Mouse (Mus musculus): ENCODE results near the gene Ier3.
"Not testable (repeated sequence)": the region's sequence is repeated elsewhere in the genome, so short reads cannot be mapped to it uniquely, and the experiment has no call there.

Ier3 gene

GRCm38 (mm10) chr17:35836178-35836965 lies 14.9 kb downstream of the Ier3 start:
- DNase-seq (ENCODE audit: low spot score in 2 of 2), result peak in 1 of 2 experiments; percentile 95

- DNase-seq (ENCODE audit: low spot score in 2 of 2), result peak in 1 of 2 experiments; percentile 84
Observed at GRCm38 (mm10) chr17:35836991-35837422, 15.5 kb downstream of the Ier3 start.

- DNase-seq (ENCODE audit: low spot score in 2 of 2), result peak in 1 of 2 experiments; percentile 41
Observed at GRCm38 (mm10) chr17:35837487-35837886, 16.0 kb downstream of the Ier3 start.

- peak; percentile 91 to 97 for DNase-seq (ENCODE audit: low spot score in 2 of 2)
Observed at GRCm38 (mm10) chr17:35838122-35838544, 16.6 kb downstream of the Ier3 start, which contains the start of gene Tubb5. TSS of gene Tubb5 (minus strand) at chr17:35838306.

GRCm38 (mm10) chr17:35838570-35838969 lies 17.1 kb downstream of the Ier3 start:
- DNase-seq (ENCODE audit: low spot score in 2 of 2), result no peak

- not testable (repeated sequence) for DNase-seq (ENCODE audit: low spot score in 2 of 2)
Observed at GRCm38 (mm10) chr17:35839002-35839401, 17.5 kb downstream of the Ier3 start.

GRCm38 (mm10) chr17:35840561-35840960 lies 19.1 kb downstream of the Ier3 start:
- no peak for DNase-seq (ENCODE audit: low spot score in 2 of 2)

GRCm38 (mm10) chr17:35841076-35841950 lies 19.8 kb downstream of the Ier3 start, which contains the start of gene Mdc1:
TSS of gene Mdc1 (plus strand) at chr17:35841515.
- peak; percentile 99 to 100 for DNase-seq (ENCODE audit: low spot score in 2 of 2)

GRCm38 (mm10) chr17:35842006-35842405 lies 20.5 kb downstream of the Ier3 start:
- no peak for DNase-seq (ENCODE audit: low spot score in 2 of 2)

GRCm38 (mm10) chr17:35843514-35843913 lies 22.0 kb downstream of the Ier3 start:
- DNase-seq (ENCODE audit: low spot score in 2 of 2), result no peak

- peak in 1 of 2 experiments; percentile 65 for DNase-seq (ENCODE audit: low spot score in 2 of 2)
Observed at GRCm38 (mm10) chr17:35848112-35848511, 26.6 kb downstream of the Ier3 start.

- DNase-seq (ENCODE audit: low spot score in 2 of 2), result no peak
Observed at GRCm38 (mm10) chr17:35850974-35851373, 29.5 kb downstream of the Ier3 start.

- DNase-seq (ENCODE audit: low spot score in 2 of 2), result no peak
Observed at GRCm38 (mm10) chr17:35859371-35859770, 37.9 kb downstream of the Ier3 start.

GRCm38 (mm10) chr17:35859835-35860234 lies 38.4 kb downstream of the Ier3 start:
- DNase-seq (ENCODE audit: low spot score in 2 of 2), result no peak

- DNase-seq (ENCODE audit: low spot score in 2 of 2), result no peak
Observed at GRCm38 (mm10) chr17:35860831-35861197, 39.3 kb downstream of the Ier3 start.

GRCm38 (mm10) chr17:35861198-35861857 lies 39.8 kb downstream of the Ier3 start, which contains the start of gene Nrm:
TSS of gene Nrm (plus strand) at chr17:35861318.
- peak in 1 of 2 experiments; percentile 86 for DNase-seq (ENCODE audit: low spot score in 2 of 2)

- no peak for DNase-seq (ENCODE audit: low spot score in 2 of 2)
Observed at GRCm38 (mm10) chr17:35864832-35865353, 43.4 kb downstream of the Ier3 start.

- DNase-seq (ENCODE audit: low spot score in 2 of 2), result no peak
Observed at GRCm38 (mm10) chr17:35865481-35866280, 44.2 kb downstream of the Ier3 start, which contains the start of gene Ppp1r18. TSS of gene Ppp1r18 (plus strand) at chr17:35865593.

GRCm38 (mm10) chr17:35866281-35866831 lies 44.9 kb downstream of the Ier3 start:
- DNase-seq (ENCODE audit: low spot score in 2 of 2), result no peak
